Mouse (Mus musculus) embryonic fibroblast, embryonic 13.5 days (primary cell): ENCODE results near the gene Znhit1. TPM values are rescaled to one million over a fixed set of nuclear protein-coding genes. Genes with fewer than 3 reads are reported as not detected.
A peak's percentile ranks its signal among the peaks of the same experiment; 100 is the strongest.

ENCODE experiments used
- H3K27ac ChIP-seq: 2 replicates; pipeline ENCODE4 v1.5.1; 2012; ENCODE audit warnings: low read length, control low read depth, inconsistent platforms; ENCODE audit not compliant: insufficient read depth
- H3K4me1 ChIP-seq: 2 replicates; pipeline ENCODE4 v1.6.1; 2011; ENCODE audit warnings: low read length; ENCODE audit not compliant: control insufficient read depth, insufficient read depth
- H3K4me3 ChIP-seq: 2 replicates; pipeline ENCODE4 v1.5.1; 2011; ENCODE audit warnings: mild to moderate bottlenecking, control low read depth, low read length; ENCODE audit not compliant: insufficient read depth
- CTCF ChIP-seq: IDR thresholded peaks from 2 replicates; pipeline ENCODE4 v1.5.1; 2011; ENCODE audit warnings: mild to moderate bottlenecking, control low read depth, low read length, moderate library complexity, borderline replicate concordance; ENCODE audit not compliant: insufficient read depth
- POLR2A ChIP-seq: IDR thresholded peaks from 2 replicates; pipeline ENCODE4 v1.6.1; 2011; ENCODE audit warnings: low read depth, mild to moderate bottlenecking, control low read depth, low read length, moderate library complexity
- polyA plus RNA-seq: library from polyadenylated mRNA; stranded (reverse); fragments of >200 nt; gene quantifications from 2 replicates; pipeline ENCODE4 v1.2.4, GENCODE M21; 2011; ENCODE audit warnings: low read depth; ENCODE audit not compliant: missing spikeins, insufficient read length

Gene Znhit1
- polyA plus RNA-seq, 1 experiment: 43.5 TPM

DNA sequence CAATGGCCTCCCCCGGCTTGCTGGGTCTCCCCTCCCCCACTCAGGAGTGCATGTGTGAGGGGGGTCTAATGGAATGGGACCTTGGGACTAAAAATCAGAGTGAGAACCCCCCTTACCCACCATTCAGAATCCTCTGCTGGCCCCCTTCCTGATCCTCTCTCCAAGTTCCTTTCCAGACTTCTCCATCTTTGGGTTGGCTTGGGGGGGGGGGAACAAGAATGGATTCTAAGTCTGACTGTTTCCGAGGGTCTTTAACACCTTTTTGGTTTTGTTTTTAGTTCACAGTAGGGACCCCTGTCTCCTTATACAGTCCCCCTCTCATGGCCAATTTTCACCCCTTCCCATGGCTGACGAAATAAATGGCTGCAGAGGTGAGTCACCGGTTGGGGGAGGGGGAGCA lies 38.3 kb upstream of the Znhit1 start, which contains the start of gene Vgf:
Gene Vgf, plus strand, starts transcription at position 301 of the 400 bp plus-strand sequence.
- Histone ChIP-seq H3K27ac (no peak within 1 kb of the TSS), H3K4me1 (0 out of 2 replicates have a peak, but pooled peaks cover 4% of the 10 kb centered on the region), H3K4me3 (no peak within 1 kb of the TSS)
- TF ChIP-seq POLR2A (no peak), CTCF (no peak)

DNA sequence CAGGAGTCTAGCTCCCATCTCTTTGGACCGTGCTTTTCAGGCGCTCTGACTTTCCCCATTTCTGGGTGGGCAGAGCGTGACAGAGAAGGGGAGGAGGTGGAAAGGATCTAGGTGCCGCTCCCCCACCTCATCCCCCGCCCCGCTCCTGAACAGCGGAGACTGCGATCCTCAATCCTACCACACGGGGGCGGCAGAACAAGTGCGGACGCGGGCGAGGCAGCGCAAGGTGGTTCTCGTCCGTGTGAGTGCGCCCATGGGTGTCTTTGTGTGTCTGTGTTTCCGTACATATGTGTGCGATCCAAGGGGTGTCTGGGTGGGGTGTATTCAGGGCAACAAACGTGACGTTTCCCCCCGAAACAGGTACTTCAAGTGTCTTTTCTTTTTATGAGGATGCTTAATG lies 37.3 kb upstream of the Znhit1 start:
- Histone ChIP-seq H3K4me1 (0 out of 2 replicates have a peak, but pooled peaks cover 4% of the 10 kb centered on the region), H3K27ac (no peak overlapping the region), H3K4me3 (no peak overlapping the region)
- TF ChIP-seq CTCF: peak; percentile 98
- TF ChIP-seq POLR2A: no peak

DNA sequence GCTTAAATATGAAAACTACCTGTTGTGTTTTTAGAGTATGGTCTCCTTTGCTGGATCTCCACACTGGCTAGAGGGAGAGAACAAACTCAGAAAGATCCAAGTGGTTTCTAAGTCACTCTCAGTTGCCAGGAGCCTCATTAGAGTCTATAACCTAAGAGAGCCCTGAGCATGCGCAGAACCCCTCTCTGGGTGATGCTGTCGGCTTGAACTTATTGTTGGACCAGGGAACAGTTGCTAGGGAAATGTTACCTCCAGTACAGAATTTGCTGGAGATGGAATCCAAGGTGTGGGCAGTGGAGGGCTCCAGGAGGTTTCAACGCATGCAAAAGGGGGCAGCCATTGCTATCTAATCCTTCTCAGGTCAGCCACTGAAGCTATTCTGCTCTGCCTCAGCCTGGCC lies 36.5 kb upstream of the Znhit1 start:
- Histone ChIP-seq H3K27ac (no peak overlapping the region), H3K4me1 (0 out of 2 replicates have a peak, but pooled peaks cover 1% of the 10 kb centered on the region)
- TF ChIP-seq CTCF (no peak), POLR2A (no peak)

DNA sequence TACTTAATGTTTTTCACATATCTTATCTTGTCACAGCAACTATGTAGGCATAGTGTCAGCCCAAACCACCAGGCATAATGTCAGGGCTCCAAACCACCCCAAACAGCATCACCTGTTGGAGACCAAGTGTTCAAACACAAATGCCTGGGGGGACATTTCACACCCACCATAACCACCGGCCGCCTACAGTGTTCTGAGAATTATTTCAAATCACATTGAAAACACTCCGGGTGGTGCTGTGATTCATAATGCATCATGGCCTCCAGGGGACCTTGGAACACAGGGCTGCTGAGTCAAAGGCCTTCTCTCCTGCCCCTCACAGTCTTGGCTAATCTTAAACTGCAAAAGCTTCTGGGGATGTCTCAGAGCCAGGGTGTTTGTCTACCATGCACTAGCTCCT lies 28.1 kb upstream of the Znhit1 start:
- H3K4me1 ChIP-seq: peaks cover 9% of the 10 kb centered on the region
- H3K27ac ChIP-seq: peak overlapping the region; percentile 78
- H3K4me3 ChIP-seq: no peak overlapping the region
- no peak for TF ChIP-seq POLR2A
- no peak for TF ChIP-seq CTCF

More for the DNA sequence above, 36.5 kb upstream of the Znhit1 start:
- no peak overlapping the region for H3K4me3 ChIP-seq

DNA sequence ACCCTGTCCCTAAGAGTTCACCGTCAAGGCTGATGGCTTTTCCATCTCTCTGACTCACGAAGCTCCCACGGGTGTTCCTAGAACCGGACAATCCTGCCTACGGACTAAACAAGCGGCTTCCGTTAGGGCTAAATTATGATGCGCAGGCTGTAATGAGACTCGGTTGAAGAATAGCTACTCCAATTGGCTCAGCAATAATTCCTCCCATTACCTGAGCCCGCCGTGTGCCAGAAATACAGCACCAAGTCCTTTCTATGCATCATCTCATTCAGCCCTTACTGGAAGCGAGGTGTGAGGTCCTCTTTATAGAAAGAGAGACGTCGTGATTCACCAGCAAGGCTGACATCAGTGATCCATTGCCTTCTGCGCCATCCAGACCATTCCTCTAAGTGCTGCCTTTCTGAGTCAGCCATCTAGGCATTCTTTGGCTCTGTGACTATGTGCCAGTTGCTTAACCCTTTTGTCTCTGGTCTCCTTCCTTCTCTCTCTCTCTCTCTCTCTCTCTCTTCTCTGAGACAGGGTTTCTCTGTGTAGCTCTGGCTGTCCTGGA lies 24.7 kb upstream of the Znhit1 start:
- TF ChIP-seq POLR2A (no peak), CTCF (no peak)
- Histone ChIP-seq H3K4me1 (peaks cover 9% of the 10 kb centered on the region), H3K4me3 (no peak overlapping the region), H3K27ac (peak overlapping the region; percentile 2; the same call in 1 of the 2 replicates)

DNA sequence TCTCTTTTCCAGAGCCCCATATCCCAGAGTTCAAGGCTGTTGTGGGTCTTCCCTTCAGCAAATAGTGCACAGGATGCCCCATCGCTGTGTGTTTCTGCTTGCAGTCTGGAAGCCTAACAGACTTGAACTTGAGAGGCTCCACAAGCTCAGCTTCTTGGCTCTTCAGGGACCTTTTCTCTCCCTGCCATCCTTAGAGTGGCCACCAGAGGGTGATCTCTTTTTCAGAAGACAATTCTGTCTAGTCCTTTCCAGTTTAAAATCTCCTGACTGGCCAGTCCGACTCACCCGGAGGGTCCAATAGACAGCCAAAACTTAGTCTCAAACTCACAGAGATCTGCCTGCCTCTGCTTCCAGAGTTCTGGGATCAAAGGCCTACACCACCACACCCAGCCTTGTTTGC lies 22.2 kb upstream of the Znhit1 start:
- TF ChIP-seq POLR2A (no peak), CTCF (no peak)
- peaks cover 5% of the 10 kb centered on the region for H3K4me1 ChIP-seq
- H3K27ac ChIP-seq: no peak overlapping the region
- H3K4me3 ChIP-seq: no peak overlapping the region

DNA sequence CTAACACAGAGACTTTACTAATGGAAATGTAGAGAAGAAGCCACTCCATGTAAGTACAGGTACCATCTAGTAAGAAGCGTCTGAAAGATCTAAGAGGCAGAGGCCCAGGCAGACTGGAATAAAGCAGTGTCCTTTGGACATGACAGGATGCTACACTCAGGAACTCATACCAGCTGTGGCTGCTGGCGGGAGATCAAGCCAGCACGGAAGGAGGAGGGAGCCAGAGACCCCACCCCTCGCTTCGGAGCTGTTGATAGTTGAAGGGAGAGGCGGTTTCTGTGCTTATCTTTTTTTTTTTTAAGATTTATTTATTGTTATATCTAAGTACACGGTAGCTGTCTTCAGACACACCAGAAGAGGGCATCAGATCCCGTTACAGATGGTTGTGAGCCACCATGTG lies 19.5 kb upstream of the Znhit1 start:
- TF ChIP-seq CTCF (no peak), POLR2A (no peak)
- H3K27ac ChIP-seq: no peak overlapping the region
- H3K4me1 ChIP-seq: no peaks in the 10 kb centered on the region
- no peak overlapping the region for H3K4me3 ChIP-seq

DNA sequence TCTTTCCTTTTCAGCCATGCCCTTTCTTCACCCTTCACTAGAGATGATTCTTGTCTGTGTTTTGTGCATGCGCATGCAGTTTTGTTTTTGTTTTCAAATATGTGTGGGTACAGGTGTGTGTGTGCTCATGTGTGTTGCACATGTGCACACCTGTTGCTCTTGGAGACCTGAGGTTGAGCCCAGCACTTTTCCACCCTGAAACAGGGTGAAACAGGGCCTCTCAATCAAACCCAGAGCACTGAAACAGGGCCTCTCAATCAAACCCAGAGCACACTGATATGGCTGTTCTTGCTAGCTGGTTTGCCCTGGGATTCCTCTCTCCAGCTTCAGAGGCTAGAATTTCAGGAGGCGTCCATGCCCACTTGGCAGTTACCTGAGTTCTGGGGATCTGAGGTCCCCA lies 12.8 kb upstream of the Znhit1 start:
- H3K27ac ChIP-seq: no peak overlapping the region
- H3K4me1 ChIP-seq: no peaks in the 10 kb centered on the region
- no peak for TF ChIP-seq CTCF
- no peak overlapping the region for H3K4me3 ChIP-seq

DNA sequence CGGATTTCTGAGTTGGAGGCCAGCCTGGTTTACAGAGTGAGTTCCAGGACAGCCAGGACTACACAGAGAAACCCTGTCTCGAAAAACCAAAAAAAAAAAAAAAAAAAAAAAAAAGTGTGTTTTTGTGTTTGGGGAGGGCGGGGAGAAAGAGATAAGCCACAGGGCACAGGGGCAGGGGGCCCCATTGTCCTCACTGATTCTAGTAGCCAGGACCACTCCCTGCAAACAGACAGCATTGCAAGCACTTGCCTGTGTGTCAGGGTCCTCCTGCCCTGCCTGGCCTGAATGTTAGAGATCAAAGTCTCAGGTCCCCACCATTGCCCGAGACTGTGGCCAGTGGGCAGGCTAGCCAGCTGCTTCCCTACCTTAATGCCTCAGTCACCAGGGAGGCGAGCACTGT lies 11.6 kb upstream of the Znhit1 start:
- TF ChIP-seq POLR2A (no peak), CTCF (no peak)
- Histone ChIP-seq H3K27ac (no peak overlapping the region), H3K4me1 (no peaks in the 10 kb centered on the region), H3K4me3 (no peak overlapping the region)

DNA sequence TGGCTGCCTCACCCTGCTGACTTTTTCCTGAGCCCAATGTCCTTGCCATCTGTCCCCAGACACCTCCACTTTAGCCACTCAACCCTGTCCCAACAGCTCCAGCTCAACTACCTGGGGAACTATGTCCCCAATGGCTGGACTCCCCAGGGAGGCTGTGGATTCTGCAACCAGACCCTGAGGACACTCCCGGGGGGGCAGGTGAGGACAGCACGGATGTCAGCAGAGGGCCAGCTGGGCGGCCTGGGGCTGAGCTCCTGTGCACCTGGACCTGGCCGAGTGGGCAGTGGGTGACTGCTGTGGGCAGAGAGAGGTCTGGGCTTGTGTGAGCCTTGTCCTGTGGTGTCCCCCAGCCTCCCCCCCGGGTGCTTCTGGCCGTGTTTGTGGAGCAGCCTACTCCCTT lies 2.0 kb upstream of the Znhit1 start:
- H3K27ac ChIP-seq: no peak overlapping the region
- TF ChIP-seq CTCF (no peak), POLR2A (no peak)
- no peak overlapping the region for H3K4me3 ChIP-seq
- no peaks in the 10 kb centered on the region for H3K4me1 ChIP-seq

DNA sequence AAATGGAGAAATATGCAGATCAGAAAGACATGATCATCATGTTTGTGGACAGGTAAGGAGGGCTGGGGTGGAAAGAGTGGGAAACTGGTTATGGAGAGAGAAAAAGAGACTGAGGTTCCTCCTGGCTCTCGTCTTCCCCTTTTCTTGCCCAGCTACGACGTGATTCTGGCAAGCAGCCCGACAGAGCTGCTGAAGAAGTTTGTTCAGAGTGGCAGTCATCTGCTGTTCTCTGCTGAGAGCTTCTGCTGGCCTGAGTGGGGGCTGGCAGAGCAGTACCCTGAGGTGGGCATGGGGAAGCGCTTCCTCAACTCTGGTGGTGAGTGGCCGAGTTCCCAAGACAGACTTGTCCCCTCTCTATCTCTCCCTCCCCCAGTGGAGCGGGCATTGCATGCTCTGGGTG lies 599 bp upstream of the Znhit1 start:
- Histone ChIP-seq H3K4me1 (no peaks in the 10 kb centered on the region), H3K4me3 (peak overlapping the region; percentile 81), H3K27ac (no peak overlapping the region)
- TF ChIP-seq POLR2A: no peak
- no peak for TF ChIP-seq CTCF
